ENCODE assay signal across 20 mouse cellular contexts in the genomic region with DNA sequence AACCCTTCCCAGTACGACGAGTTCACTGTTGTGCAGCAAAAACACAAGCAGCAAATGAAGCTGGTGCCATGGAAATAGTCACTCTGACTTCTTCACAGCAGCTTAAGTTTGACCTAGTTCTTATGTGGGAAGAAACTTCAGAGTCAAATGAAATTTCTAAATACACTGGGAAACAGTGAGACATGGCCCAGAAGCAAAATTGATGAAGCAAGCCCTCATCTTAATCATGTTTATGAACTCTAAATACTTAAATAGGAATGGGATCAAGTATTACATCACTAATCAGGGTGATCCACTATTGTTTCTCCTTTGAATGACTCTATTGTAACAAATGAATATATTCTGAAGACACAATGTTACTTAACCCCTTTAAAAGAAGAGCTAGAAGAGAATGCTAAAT.
A peak's percentile ranks its signal among the peaks of the same experiment; 100 is the strongest.
DNase-seq lines count a peak whose midpoint lies in the region; ATAC-seq and TF ChIP-seq lines count a peak whose summit lies in the region.
"Had no signal": no experiment of that assay in that cellular context is flagged by ENCODE, and none has a peak within 500 bp of the region (broad histone marks: within the 10 kb centered on the region; RNA-seq: fewer than 3 reads in every experiment).

No protein-coding gene starts in this region.

- no peaks in the 10 kb centered on the region for H3K9me3 ChIP-seq in heart, embryonic 10.5 days
- no peaks in the 10 kb centered on the region for H3K9me3 ChIP-seq in heart, embryonic 14.5 days (ENCODE audit: control insufficient read depth, low read length)
- no peaks in the 10 kb centered on the region for H3K9me3 ChIP-seq in midbrain, embryonic 14.5 days (ENCODE audit: control insufficient read depth, low read length)
- H3K9me3 ChIP-seq: embryonic facial prominence, embryonic 10.5 days; forebrain, embryonic 15.5 days; intestine, embryonic 15.5 days had no signal

- no peak for DNase-seq in heart, embryonic 10.5 days (ENCODE audit: low spot score)
- DNase-seq in heart, postnatal 36 days: no peak
- no peak for DNase-seq in heart, postnatal 14 days
- DNase-seq in fat pad, adult 2 months (ENCODE audit: extremely low read depth, low read depth, low spot score): peak; percentile 81
- no peak for DNase-seq in midbrain, embryonic 14.5 days
- DNase-seq in embryo, embryonic 10 days (ENCODE audit: low spot score): no peak
- DNase-seq: adrenal gland, adult 2 months; adrenal gland, postnatal 25 days; cerebellum, adult 18-20 months; cerebellum, adult 9-11 months; cerebellum, postnatal 36 days; gastrocnemius, postnatal 14 days; kidney, adult 18-20 months had no signal

- no peak for ATAC-seq in heart, embryonic 14.5 days (ENCODE audit: insufficient number of reproducible peaks, insufficient read depth, low FRiP score, low read depth)
- ATAC-seq in midbrain, embryonic 14.5 days (ENCODE audit: low FRiP score, low TSS enrichment): no peak
- ATAC-seq: forebrain, embryonic 15.5 days; intestine, embryonic 15.5 days had no signal

- TF ChIP-seq CTCF in embryonic fibroblast, embryonic 13.5 days (IDR thresholded peaks at IDR 0.05; ENCODE audit: borderline replicate concordance, insufficient read depth, low read length): no peak

- H3K36me3 ChIP-seq in heart, embryonic 10.5 days: no peaks in the 10 kb centered on the region
- H3K36me3 ChIP-seq in heart, embryonic 14.5 days (ENCODE audit: control insufficient read depth, insufficient read depth, low read length): peaks cover 15% of the 10 kb centered on the region
- H3K36me3 ChIP-seq in midbrain, embryonic 14.5 days (ENCODE audit: control insufficient read depth, insufficient read depth, low read length): peaks cover 7% of the 10 kb centered on the region; the same call in 1 of the 2 replicates
- H3K36me3 ChIP-seq: embryonic facial prominence, embryonic 10.5 days; intestine, embryonic 15.5 days had no signal

- no peaks in the 10 kb centered on the region for H3K27me3 ChIP-seq in heart, embryonic 10.5 days (ENCODE audit: insufficient read depth, poor library complexity, severe bottlenecking)
- no peaks in the 10 kb centered on the region for H3K27me3 ChIP-seq in heart, embryonic 14.5 days (ENCODE audit: control insufficient read depth, insufficient read depth, low read length)
- no peaks in the 10 kb centered on the region for H3K27me3 ChIP-seq in midbrain, embryonic 14.5 days (ENCODE audit: control insufficient read depth, insufficient read depth, low read length)
- H3K27me3 ChIP-seq: forebrain, embryonic 15.5 days; intestine, embryonic 15.5 days had no signal

- H3K9ac ChIP-seq in heart, embryonic 14.5 days (ENCODE audit: low read length): 0 out of 2 replicates have a peak overlapping the region, but pooled peaks have one; percentile 14
- H3K9ac ChIP-seq in midbrain, embryonic 14.5 days (replicated peaks; ENCODE audit: low read length): no peak overlapping the region
- H3K9ac ChIP-seq: forebrain, embryonic 15.5 days; hindbrain, embryonic 14.5 days; intestine, embryonic 15.5 days had no signal

- no peak for TF ChIP-seq POLR2A in embryonic fibroblast, embryonic 13.5 days (IDR thresholded peaks at IDR 0.05; ENCODE audit: low read depth, low read length)

- H3K4me3 ChIP-seq in heart, embryonic 10.5 days: no peak overlapping the region
- no peak overlapping the region for H3K4me3 ChIP-seq in heart, embryonic 14.5 days (ENCODE audit: control insufficient read depth in 1 of 2, insufficient read depth in 1 of 2, low read depth in 1 of 2, low read length in 2 of 2)
- no peak overlapping the region for H3K4me3 ChIP-seq in embryonic fibroblast, embryonic 13.5 days (ENCODE audit: insufficient read depth, low read length)
- H3K4me3 ChIP-seq in midbrain, embryonic 14.5 days (replicated peaks; ENCODE audit: low read depth, low read length): no peak overlapping the region
- H3K4me3 ChIP-seq: embryonic facial prominence, embryonic 10.5 days; erythroblast, embryonic 14.5 days; forebrain, embryonic 15.5 days; intestine, embryonic 15.5 days had no signal

- WGBS in heart, embryonic 10.5 days: 36% methylated on average over 2 of the region's 2 CpGs
- 23% methylated on average over 2 of the region's 2 CpGs for WGBS in heart, embryonic 14.5 days
- WGBS in midbrain, embryonic 14.5 days: 79% methylated on average over 2 of the region's 2 CpGs

- H3K4me1 ChIP-seq in heart, embryonic 10.5 days: peaks cover 32% of the 10 kb centered on the region; the same call in 1 of the 2 replicates
- peaks cover 6 to 38% of the 10 kb centered on the region in 2 experiments for H3K4me1 ChIP-seq in heart, embryonic 14.5 days (ENCODE audit: control insufficient read depth in 2 of 2, insufficient read depth in 2 of 2, low read length in 2 of 2)
- peaks cover 7% of the 10 kb centered on the region for H3K4me1 ChIP-seq in embryonic fibroblast, embryonic 13.5 days (ENCODE audit: control insufficient read depth, insufficient read depth, low read length)
- H3K4me1 ChIP-seq in midbrain, embryonic 14.5 days (ENCODE audit: control insufficient read depth, insufficient read depth, low read length): no peaks in the 10 kb centered on the region
- H3K4me1 ChIP-seq: intestine, embryonic 15.5 days had no signal

- intact Hi-C loops in heart, postnatal 36 days (cut with DNase I): no loop called here
- intact Hi-C loops in heart, postnatal 14 days (cut with DNase I): no loop called here

- H3K4me2 ChIP-seq in heart, embryonic 14.5 days (ENCODE audit: low read length): peak overlapping the region; percentile 34
- H3K4me2 ChIP-seq in midbrain, embryonic 14.5 days (ENCODE audit: low read length): no peak overlapping the region
- H3K4me2 ChIP-seq: forebrain, embryonic 15.5 days; hindbrain, embryonic 14.5 days; intestine, embryonic 15.5 days had no signal

- peak overlapping the region; percentile 72 for H3K27ac ChIP-seq in heart, embryonic 10.5 days
- peak overlapping the region; percentile 82 to 85 for H3K27ac ChIP-seq in heart, embryonic 14.5 days (replicated peaks in 1 of 2; ENCODE audit: control insufficient read depth in 1 of 2, insufficient read depth in 1 of 2, low read depth in 2 of 2, low read length in 2 of 2)
- peak overlapping the region; percentile 80 for H3K27ac ChIP-seq in embryonic fibroblast, embryonic 13.5 days (ENCODE audit: insufficient read depth, low read length)
- no peak overlapping the region for H3K27ac ChIP-seq in midbrain, embryonic 14.5 days (replicated peaks; ENCODE audit: low read depth, low read length)
- H3K27ac ChIP-seq: embryonic facial prominence, embryonic 10.5 days; forebrain, embryonic 15.5 days; hindbrain, embryonic 14.5 days; intestine, embryonic 15.5 days had no signal
